Mouse (Mus musculus) retina, adult 2 months (tissue): ENCODE measurements around the gene Lbx2.

Source experiments
- DNase-seq: peaks from one replicate; pipeline ENCODE4 v3.0.0-alpha.2; 2012; ENCODE audit warnings: low read depth, low spot score

Gene Lbx2

DNA sequence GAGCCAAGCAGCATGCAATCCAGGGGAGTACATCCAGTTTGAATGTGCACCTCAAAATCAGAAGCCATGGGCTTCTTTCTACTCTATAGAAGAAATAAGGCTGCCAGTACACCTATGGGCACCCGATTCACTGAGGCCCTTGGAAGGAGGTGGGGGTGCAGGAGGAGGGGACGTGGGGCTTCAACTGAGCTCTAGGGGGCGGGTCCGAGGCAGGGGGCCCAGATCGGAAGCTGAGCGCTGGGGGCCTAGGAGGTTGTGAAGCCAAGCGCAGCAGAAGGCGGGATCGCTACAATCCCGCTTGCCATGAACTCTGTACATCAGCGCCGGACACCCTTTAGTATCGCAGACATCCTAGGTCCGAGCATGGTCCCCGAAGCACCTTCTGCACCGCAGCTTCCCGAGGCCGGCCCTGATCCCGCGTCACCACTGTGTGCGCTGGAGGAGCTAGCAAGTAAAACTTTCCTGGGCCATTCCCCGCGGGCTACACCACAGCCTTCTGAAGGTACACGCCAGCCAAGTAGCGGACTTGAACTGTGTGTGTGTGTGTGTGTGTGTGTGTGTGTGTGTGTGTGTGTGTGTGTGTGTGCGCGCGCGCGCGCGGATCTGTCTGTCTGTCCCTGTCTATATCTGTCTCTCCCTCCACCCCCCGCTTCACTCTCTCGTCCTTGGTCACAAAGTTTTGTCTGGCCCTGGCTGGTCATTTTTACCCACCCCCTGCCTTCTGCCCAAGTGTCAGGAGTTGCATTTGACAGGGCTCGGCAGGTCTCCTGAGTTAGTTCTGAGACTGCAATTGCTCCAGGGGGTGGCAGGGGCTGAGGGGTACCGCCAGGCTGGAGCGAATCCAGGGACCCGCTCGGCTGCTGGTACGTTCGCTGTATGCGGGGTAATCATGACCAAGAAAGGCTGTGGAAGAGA lies at the start of gene Lbx2:
Gene Lbx2 (plus strand): TSS at position 247 of the 915 bp plus-strand sequence.
- DNase-seq, result no peak

- no peak for DNase-seq
Measured at GRCm38 (mm10) chr6:83037188-83037587, 49.0 kb upstream of the Lbx2 start.

DNA sequence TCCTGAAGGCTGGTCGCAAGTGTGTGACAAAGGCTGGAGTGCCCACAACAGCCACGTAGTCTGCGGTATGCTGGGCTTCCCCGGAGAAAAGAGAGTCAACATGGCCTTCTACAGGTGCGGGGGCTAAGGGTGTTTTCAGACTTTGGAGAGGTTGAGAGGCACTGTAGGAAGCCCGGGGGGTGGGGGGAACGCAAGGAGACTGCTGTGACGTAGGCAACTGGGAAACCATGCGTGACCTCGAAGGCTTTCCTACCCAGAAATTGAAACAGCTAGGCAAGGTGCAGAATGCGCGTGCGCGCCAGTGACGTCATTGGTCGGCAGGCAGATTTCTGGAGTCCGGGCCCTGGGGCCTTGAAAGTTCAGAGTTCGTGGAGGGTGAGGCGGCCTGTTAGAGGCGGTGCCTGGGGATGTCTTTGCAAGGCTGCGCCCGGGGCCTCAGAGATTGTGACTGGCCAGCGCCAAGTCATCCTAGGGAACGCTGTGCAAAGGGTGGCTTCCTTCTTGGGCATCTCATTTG lies 47.6 kb upstream of the Lbx2 start:
- DNase-seq, result peak; percentile 52

- no peak for DNase-seq
Measured at GRCm38 (mm10) chr6:83040601-83041000, 45.6 kb upstream of the Lbx2 start.

- DNase-seq, result no peak
Measured at GRCm38 (mm10) chr6:83043561-83043960, 42.6 kb upstream of the Lbx2 start.

- DNase-seq, result no peak
Measured at GRCm38 (mm10) chr6:83043993-83044392, 42.2 kb upstream of the Lbx2 start.

- no peak for DNase-seq
Measured at GRCm38 (mm10) chr6:83044742-83045141, 41.4 kb upstream of the Lbx2 start.

GRCm38 (mm10) chr6:83049367-83049766 lies 36.8 kb upstream of the Lbx2 start:
- no peak for DNase-seq

DNA sequence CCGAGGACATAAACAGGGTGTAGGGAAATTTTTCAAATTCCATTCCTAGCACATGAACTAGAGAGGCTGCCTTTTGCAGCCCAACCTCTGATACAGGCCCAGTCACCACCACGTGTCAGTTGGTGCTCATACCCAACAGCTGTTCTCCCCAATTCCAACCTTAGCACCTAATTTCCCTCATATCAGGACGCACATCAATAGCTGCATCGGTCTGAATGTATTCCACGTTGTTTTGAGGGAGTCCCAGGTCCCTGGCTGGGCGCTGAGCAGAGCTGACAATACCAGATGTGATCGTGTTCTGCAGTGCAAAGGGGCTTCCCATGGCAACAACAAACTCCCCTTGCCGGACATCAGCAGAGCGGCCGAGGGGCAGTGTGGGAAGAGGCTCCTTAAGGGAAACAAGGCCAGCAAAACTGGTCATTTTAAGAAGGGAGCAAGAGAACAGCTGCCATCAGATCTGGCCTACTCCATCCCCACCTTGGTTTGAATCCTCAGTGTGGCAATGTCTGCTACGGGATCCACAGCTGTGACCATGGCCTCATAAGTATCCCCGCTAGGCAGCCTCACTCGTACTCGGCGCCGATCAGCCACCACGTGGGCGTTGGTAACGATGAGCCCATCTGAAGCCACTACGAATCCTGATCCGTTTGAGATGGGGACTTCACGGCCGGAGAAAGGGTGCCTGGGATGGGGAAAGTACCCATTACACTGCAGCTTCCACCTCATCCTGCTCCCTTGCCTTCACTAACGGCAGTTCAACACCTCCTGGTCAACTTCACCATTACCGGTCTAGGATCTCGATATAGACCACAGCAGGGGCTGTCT lies 32.8 kb upstream of the Lbx2 start:
- no peak for DNase-seq

DNA sequence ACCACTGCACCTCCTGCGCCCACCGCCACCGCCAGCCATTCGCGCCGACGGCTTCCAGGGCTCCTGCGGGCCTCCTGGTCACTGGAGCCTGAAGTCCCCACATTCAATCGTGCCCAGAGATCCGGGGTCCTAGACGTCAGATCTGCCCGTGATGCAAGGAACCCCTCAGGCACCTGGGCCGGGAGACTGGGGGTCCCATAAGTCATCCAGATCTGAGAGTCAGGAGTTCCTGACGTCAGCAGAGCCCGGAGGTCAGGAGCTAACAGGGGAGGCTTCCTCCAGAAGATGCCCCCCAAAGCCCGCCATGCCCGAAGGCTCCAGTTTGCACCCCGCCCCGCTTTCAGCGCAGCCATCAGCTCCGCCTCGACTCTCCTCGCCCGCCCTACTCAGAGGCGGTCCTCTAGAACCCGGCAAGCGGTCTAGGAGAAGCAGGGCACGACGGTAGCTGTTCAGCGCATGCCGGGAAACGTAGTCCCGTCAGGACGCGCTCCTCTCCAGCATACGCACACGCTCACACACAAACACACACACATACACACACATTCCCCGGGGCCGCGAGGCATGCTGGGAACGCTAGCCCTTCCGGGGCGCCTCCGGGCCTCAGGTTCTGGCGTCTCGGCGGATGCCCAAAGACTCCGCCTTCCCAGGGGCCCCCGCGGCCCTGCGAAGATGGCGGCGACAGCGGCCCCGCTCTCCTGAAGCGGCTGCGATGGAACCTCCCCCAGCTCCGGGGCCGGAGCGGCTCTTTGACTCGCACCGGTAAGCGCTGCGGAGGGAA lies 31.9 kb upstream of the Lbx2 start, which contains the start of gene Aup1:
Gene Aup1 (plus strand): TSS at position 448 of the 778 bp plus-strand sequence.
- DNase-seq, result peak; percentile 98

- DNase-seq, result no peak
Measured at GRCm38 (mm10) chr6:83054871-83055431, 31.2 kb upstream of the Lbx2 start, which contains the start of gene Htra2. Htra2 (minus strand) TSS chr6:83055273.

GRCm38 (mm10) chr6:83057790-83058189 lies 28.4 kb upstream of the Lbx2 start, which contains the start of gene Dqx1:
Dqx1 (plus strand) TSS chr6:83057844.
- no peak for DNase-seq

DNA sequence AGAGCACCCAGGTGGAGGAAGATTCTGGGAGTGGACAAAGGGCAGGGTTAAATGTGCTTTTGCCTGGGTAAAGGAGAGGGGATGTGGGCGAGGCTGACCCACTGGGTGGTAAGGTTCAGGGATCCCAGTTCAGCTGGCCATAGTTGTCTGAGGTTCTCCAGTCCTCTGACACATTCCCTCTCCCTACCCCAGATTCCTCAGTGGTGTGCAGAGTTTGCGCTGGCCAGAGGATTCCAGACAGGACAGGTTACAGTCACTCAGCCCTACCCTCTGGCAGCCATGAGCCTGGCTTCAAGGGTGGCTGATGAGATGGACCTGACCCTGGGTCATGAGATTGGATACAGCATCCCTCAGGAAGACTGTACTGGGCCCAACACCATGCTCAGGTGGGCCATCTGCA lies 27.4 kb upstream of the Lbx2 start:
- no peak for DNase-seq

DNA sequence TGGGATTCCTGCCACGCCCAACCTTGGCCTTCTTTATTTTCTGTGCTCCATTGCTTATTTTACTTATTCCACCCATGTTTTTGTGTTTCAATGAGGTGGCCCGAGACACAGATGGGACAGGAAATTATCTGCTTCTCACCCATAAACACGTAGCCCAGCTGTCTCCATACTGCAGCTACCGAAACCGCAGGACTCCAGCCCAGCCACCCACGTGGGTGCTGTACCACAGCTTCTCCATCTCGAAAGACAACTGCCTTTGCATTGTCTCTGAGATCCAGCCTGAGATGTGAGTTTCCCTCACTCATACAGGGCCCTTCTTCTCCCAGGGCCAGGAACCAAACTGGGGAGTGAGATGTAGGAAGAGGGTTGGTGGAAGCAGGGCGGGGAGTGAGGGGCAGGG lies 20.2 kb upstream of the Lbx2 start:
- DNase-seq, result no peak

GRCm38 (mm10) chr6:83066441-83066840 lies 19.7 kb upstream of the Lbx2 start:
- DNase-seq, result no peak

DNA sequence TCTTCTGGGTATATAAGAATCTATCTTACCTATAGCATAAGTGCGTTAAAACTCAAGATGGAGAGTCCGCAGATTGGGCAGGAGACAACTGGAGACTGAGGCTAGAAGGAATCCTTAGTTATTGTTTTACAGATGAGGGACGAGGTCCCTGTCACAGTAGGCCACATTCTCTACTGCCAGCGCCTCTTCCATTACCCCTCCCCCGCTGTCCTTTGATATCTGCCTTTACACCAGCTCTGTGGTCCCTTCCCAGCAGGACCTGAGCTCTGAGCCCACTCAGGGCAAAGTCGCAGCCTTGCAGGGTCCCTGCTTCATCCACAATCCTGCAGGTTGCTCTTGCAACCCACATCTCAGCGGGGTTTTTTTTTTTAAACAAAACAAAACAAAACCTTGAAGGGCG lies 17.9 kb upstream of the Lbx2 start:
- no peak for DNase-seq

DNA sequence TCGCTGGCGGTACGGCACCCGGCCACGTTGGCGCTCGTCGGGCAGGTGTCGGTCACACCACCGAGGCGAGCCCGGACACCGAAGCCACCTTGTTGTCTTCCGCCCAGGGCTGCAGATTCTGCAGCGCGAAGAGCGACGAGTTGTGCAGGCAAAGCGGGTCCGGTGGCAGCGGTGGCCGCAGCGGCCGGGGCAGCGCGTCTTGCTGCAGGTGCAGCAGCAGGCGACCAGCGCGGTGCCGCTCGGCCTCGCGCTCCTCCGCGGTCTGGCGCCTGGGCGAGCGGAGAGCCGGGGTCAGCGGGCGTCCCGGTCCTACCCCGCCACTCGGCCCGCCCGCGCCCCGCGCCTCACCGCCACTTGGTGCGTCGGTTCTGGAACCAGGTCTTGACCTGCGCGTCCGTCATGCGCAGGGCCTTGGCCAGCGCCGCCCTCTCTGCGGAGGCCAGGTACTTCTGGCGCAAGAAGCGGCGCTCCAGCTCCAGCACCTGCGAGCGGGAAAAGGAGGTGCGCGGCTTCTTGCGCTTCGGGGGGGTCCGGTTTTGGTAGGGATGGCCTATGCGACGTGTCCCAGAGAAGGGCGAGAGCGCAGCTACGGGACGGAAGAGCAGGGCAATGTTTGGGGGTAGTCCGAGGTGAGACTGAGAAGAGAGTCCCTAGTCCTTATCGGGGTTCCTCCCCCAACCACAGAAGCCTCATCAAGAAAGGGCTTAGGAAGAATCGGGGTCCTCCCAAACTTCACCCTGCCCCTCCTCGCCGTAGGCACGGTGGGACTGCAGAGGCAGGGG lies 17.3 kb upstream of the Lbx2 start:
- no peak for DNase-seq

DNA sequence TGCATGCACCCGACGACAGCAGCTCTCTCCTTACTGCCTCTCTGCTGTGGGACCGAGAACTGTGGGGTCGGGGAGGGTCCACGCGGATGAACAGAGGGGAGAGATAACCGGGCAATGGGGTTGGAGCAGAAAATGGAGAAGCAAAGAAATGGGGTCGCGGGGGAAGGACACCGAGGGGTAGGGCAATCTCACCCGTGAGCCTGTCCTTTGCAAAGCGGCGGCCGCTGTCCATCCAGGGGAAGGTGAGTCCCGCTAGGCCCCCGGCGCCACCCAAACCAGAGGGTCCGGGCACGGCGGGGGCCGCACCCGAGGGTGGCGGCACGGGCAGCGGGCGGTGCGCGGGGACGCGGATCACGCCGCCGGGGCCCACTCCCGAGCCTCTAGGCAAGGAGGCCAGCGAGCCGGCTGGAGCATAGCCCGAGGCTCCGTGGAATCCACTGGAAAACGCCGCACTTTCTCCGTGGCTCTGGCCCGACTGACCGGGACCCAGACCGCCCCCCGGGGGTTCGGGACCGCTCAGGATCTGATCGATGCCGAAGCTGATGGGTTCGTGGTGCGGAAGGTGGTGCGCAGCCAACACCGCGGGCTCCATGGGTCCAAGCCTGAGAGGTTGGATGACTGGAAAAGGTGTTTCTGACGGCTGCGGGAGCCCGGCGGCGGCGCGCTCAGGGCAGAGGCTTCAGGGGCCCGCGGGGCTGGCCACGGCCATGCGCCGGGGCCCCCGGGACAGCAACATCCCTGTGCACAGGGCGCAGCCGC lies 16.5 kb upstream of the Lbx2 start:
- DNase-seq, result no peak

DNA sequence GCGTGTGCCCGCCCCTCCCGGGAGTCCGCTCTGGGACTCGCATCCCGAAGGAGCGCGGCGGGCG lies 16.1 kb upstream of the Lbx2 start, which contains the start of gene Tlx2:
Gene Tlx2 (minus strand): TSS at position 47 of the 64 bp plus-strand sequence.
- DNase-seq, result no peak
